Mouse (Mus musculus) left cerebral cortex, adult 2 months (tissue): Measurements from ENCODE around the gene Tmppe. TPM values are rescaled to one million over a fixed set of nuclear protein-coding genes. Genes with fewer than 3 reads are reported as not detected.
"Not testable (repeated sequence)": the region's sequence is repeated elsewhere in the genome, so short reads cannot be mapped to it uniquely, and the experiment has no call there.

Experiments
- DNase-seq, 2 experiments: peaks; one replicate each; pipeline ENCODE4 v3.0.0; 2021 to 2022; ENCODE audit warnings: low spot score in 2 of 2, mixed read lengths in 1 of 2; ENCODE audit errors: extremely low spot score in 1 of 2
- H3K27ac ChIP-seq: fragments of 200-600 bp; 2 replicates; pipeline ENCODE4 v1.8.1; 2022
- H3K4me3 ChIP-seq: fragments of 200-600 bp; 2 replicates; pipeline ENCODE4 v1.8.1; 2022
- CTCF ChIP-seq: fragments of 200-600 bp; IDR thresholded peaks from 2 replicates; pipeline ENCODE4 v1.8.1; 2022; ENCODE audit warnings: antibody characterized with exemption, mild to moderate bottlenecking, moderate library complexity
- intact Hi-C: fragments of 180-260 bp; cut with DNase I; formaldehyde crosslinking; loops from one replicate; pipeline ENCODE4 v1.15.1; 2025
- long read RNA-seq, 2 experiments: library from polyadenylated mRNA; stranded (forward); transcript quantifications; one replicate each; pipeline ENCODE4 v2.0.0; 2021; ENCODE audit warnings: borderline mapping rate in 2 of 2
- total RNA-seq, 2 experiments: library from RNA; stranded (reverse); gene quantifications; 2 replicates each; pipeline ENCODE4 v1.2.3; 2021

The Tmppe gene
- total RNA-seq, result 10 to 100 TPM; 12.0 to 13.2 TPM
- long read RNA-seq, experiment 1, partial matches to known transcripts, result 0 of 7 reads
- long read RNA-seq, experiment 1, other reads (novel, unspliced or antisense), result 3 of 7 reads
- long read RNA-seq, experiment 2, partial matches to known transcripts, result 0 of 8 reads
- long read RNA-seq, experiment 2, other reads (novel, unspliced or antisense), result 4 of 8 reads

GRCm38 (mm10) chr9:114400949-114401684, at the start of gene Tmppe, which contains the start of gene Glb1:
Tmppe (plus strand) TSS chr9:114401105.
Glb1 (plus strand) TSS chr9:114401076.
- intact Hi-C loops, result no loop called here
- DNase-seq, result peak; percentile 69 to 70
- H3K27ac ChIP-seq, result peak within 1 kb of the TSS; percentile 97
- peak; percentile 50 for TF ChIP-seq CTCF
- peak within 1 kb of the TSS; percentile 97 for H3K4me3 ChIP-seq

GRCm38 (mm10) chr9:114367783-114368470, 33.0 kb upstream of the Tmppe start:
- intact Hi-C loops, result no loop called here
- H3K27ac ChIP-seq, result peak overlapping the region; percentile 48; the same call in 1 of the 2 replicates
- H3K4me3 ChIP-seq, result peak overlapping the region; percentile 38
- peak; percentile 85 to 88 for DNase-seq
- TF ChIP-seq CTCF, result no peak; the same call in 1 of the 2 replicates

- peak overlapping the region; percentile 48; the same call in 1 of the 2 replicates for H3K27ac ChIP-seq
- no peak for DNase-seq
- peak overlapping the region; percentile 38 for H3K4me3 ChIP-seq
- TF ChIP-seq CTCF, result no peak
- intact Hi-C loops, result no loop called here
Measured at GRCm38 (mm10) chr9:114368471-114368858, 32.4 kb upstream of the Tmppe start.

- intact Hi-C loops, DNase-seq, H3K4me3 ChIP-seq, H3K27ac ChIP-seq: not testable (repeated sequence)
- peak; percentile 36 for TF ChIP-seq CTCF
Measured at GRCm38 (mm10) chr9:114369389-114369788, 31.5 kb upstream of the Tmppe start.

GRCm38 (mm10) chr9:114371717-114372116, 29.2 kb upstream of the Tmppe start:
- H3K4me3 ChIP-seq, DNase-seq, H3K27ac ChIP-seq, intact Hi-C loops: not testable (repeated sequence)

- intact Hi-C loops, result no loop called here
- no peak for TF ChIP-seq CTCF
- H3K27ac ChIP-seq, result no peak overlapping the region
- DNase-seq, result no peak
- H3K4me3 ChIP-seq, result no peak overlapping the region
Measured at GRCm38 (mm10) chr9:114375276-114375962, 25.5 kb upstream of the Tmppe start.

GRCm38 (mm10) chr9:114377168-114377567, 23.7 kb upstream of the Tmppe start:
- no peak overlapping the region for H3K4me3 ChIP-seq
- no peak for TF ChIP-seq CTCF
- intact Hi-C loops, result no loop called here
- H3K27ac ChIP-seq, result no peak overlapping the region
- DNase-seq, result no peak

GRCm38 (mm10) chr9:114379871-114380270, 21.0 kb upstream of the Tmppe start:
- DNase-seq, result no peak
- intact Hi-C loops, result loop anchor here (2.0 kb wide), 1 partner anchor 61 kb away; no protein-coding TSS in a partner anchor
- TF ChIP-seq CTCF, result no peak
- Histone ChIP-seq H3K4me3 (no peak overlapping the region), H3K27ac (no peak overlapping the region)

- DNase-seq, result peak in 1 of 2 experiments; percentile 23
- TF ChIP-seq CTCF, result peak; percentile 82
- intact Hi-C loops, result loop anchor here (2.0 kb wide), 1 partner anchor 62 kb away; no protein-coding TSS in a partner anchor
- Histone ChIP-seq H3K4me3 (no peak overlapping the region), H3K27ac (no peak overlapping the region)
Measured at GRCm38 (mm10) chr9:114380881-114381733, 19.8 kb upstream of the Tmppe start.

GRCm38 (mm10) chr9:114382936-114383710, 17.8 kb upstream of the Tmppe start:
- intact Hi-C loops, result no loop called here
- Histone ChIP-seq H3K27ac (no peak overlapping the region), H3K4me3 (no peak overlapping the region)
- DNase-seq, result no peak
- no peak for TF ChIP-seq CTCF
